8 mouse cellular contexts compared by ENCODE assay signal in the genomic region with DNA sequence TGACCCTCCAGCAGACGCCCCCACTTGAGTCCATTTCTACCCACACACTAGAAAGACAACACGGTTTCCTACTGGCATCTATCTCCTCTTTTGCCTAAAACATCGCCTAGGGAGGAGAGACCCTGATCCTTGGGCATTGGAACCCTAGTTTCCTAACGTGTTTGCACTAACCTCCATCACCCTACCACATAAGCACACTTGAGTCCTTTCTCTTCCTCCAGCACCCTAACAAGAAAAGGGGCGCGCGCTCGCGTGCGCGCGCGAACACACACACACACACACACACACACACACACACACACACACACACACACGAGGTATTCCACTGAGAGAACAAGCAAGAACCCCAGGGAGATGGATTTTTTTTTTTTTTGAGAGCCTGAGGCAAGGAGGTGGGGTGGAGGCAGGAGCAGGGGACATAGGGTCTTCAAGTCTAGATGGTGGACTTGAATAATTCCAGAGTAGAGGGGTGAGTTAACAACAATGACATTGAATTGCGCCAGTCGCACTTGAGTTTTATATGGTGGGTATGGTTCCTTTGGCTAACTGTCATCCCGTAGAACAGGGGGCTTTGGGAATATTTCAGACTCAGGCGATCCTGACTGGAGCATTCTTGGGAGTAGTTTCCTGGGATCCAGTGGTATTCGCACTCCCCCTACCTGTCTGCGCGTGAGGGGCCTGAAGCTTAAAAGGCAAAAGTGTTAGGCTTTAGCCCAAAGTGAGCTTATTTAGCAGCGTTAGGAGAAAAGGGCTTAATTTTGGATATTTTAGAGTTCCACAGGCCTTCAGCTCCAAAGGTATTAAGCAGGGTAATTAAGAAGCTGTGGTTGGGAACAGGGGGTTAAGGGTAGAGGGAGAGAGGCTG. TPM values are rescaled to one million over a fixed set of nuclear protein-coding genes. Genes with fewer than 3 reads are reported as not detected.
A peak's percentile ranks its signal among the peaks of the same experiment; 100 is the strongest.
DNase-seq lines count a peak whose midpoint lies in the region; ATAC-seq and TF ChIP-seq lines count a peak whose summit lies in the region.

No protein-coding gene starts in this region.

- peak; percentile 6 for DNase-seq in left cerebral cortex, postnatal 4 days
- DNase-seq in left cerebral cortex, adult 11 months (ENCODE audit: low spot score), result no peak
- DNase-seq in embryonic facial prominence, embryonic 10.5 days (ENCODE audit: low spot score), result peak; percentile 14
- DNase-seq in adrenal gland, postnatal 36 days, result no peak
- no peak for DNase-seq in lung, postnatal 14 days

- no peaks in the 10 kb centered on the region for H3K36me3 ChIP-seq in embryonic facial prominence, embryonic 10.5 days (replicated peaks)
- H3K36me3 ChIP-seq in intestine, postnatal 0 days (ENCODE audit: control insufficient read depth, insufficient read depth), result no peaks in the 10 kb centered on the region

- TF ChIP-seq CTCF in intestine, postnatal 0 days (IDR thresholded peaks at IDR 0.05; ENCODE audit: low read depth), result no peak
- no peak for TF ChIP-seq CTCF in olfactory bulb, adult 2 months (IDR thresholded peaks at IDR 0.05; ENCODE audit: insufficient read depth, low read depth, low read length)

- H3K27me3 ChIP-seq in embryonic facial prominence, embryonic 10.5 days (replicated peaks; ENCODE audit: low read depth, poor library complexity, severe bottlenecking), result peaks cover 6% of the 10 kb centered on the region; the same call in 1 of the 2 replicates
- 0 out of 2 replicates have a peak, but pooled peaks cover 2% of the 10 kb centered on the region for H3K27me3 ChIP-seq in intestine, postnatal 0 days (replicated peaks; ENCODE audit: control insufficient read depth, insufficient read depth, low read length)

- intact Hi-C loops in left cerebral cortex, postnatal 4 days (cut with DNase I), result no loop called here

- H3K4me1 ChIP-seq in embryonic facial prominence, embryonic 10.5 days, result no peaks in the 10 kb centered on the region
- H3K4me1 ChIP-seq in intestine, postnatal 0 days (replicated peaks; ENCODE audit: control insufficient read depth, insufficient read depth, low read length), result no peaks in the 10 kb centered on the region
- H3K4me1 ChIP-seq in olfactory bulb, adult 2 months (ENCODE audit: control insufficient read depth, insufficient read depth, low read length), result no peaks in the 10 kb centered on the region

- no peak for TF ChIP-seq POLR2A in olfactory bulb, adult 2 months (IDR thresholded peaks at IDR 0.05; ENCODE audit: insufficient read depth, low read depth, low read length)

- H3K4me2 ChIP-seq in intestine, postnatal 0 days (replicated peaks; ENCODE audit: low read depth), result peak overlapping the region; percentile 66

- peak overlapping the region; percentile 61 for H3K4me3 ChIP-seq in embryonic facial prominence, embryonic 10.5 days
- H3K4me3 ChIP-seq in intestine, postnatal 0 days (ENCODE audit: low read depth, low read length), result peak overlapping the region; percentile 37
- H3K4me3 ChIP-seq in olfactory bulb, adult 2 months (ENCODE audit: insufficient read depth, low read depth, low read length), result peak overlapping the region; percentile 82

- no peak overlapping the region for H3K27ac ChIP-seq in embryonic facial prominence, embryonic 10.5 days (replicated peaks)
- no peak overlapping the region for H3K27ac ChIP-seq in intestine, postnatal 0 days (ENCODE audit: low read depth, low read length)
- H3K27ac ChIP-seq in olfactory bulb, adult 2 months (ENCODE audit: insufficient read depth, low read depth, low read length), result peak overlapping the region; percentile 93

- no peak for ATAC-seq in intestine, postnatal 0 days
- ATAC-seq in erythroid progenitor cell, adult 5-6 weeks (replicated peaks; ENCODE audit: low FRiP score, poor library complexity, severe bottlenecking), result no peak

- WGBS in embryonic facial prominence, embryonic 10.5 days, result 17% methylated on average over 22 of the region's 22 CpGs
- WGBS in intestine, postnatal 0 days, result 11% methylated on average over 18 of the region's 22 CpGs
- 15% methylated on average over 22 of the region's 22 CpGs for WGBS in olfactory bulb, adult 2 months

- no peak overlapping the region for H3K9ac ChIP-seq in intestine, postnatal 0 days (ENCODE audit: low read depth, low read length)

- no peaks in the 10 kb centered on the region for H3K9me3 ChIP-seq in embryonic facial prominence, embryonic 10.5 days
- H3K9me3 ChIP-seq in intestine, postnatal 0 days (ENCODE audit: control insufficient read depth), result no peaks in the 10 kb centered on the region

RNA-seq across cellular contexts. Expression of gene Slitrk4, which starts 0.6 kb away (rescaled TPM):
- total RNA-seq in left cerebral cortex, postnatal 4 days (2021), result 10 to 100 TPM; 30.6 to 34.1 TPM
- polyA plus RNA-seq in embryonic facial prominence, embryonic 10.5 days (2016; fragmentation: Nextera tagmentation; extraction: Ambion mirVana), result 1.8 and 2.3 TPM in 2 replicates
- 0.82 and 0.98 TPM in 2 replicates for polyA plus RNA-seq in intestine, postnatal 0 days (2015; fragmentation: Nextera tagmentation; extraction: Ambion mirVana)
- not detected in 2 replicates for polyA plus RNA-seq in olfactory bulb, adult 2 months (2012; ENCODE audit: insufficient read depth, insufficient read length, low replicate concordance, missing spikeins)
- total RNA-seq in erythroid progenitor cell, adult 5-6 weeks (2015; ENCODE audit: low replicate concordance), result not detected in 2 replicates
- not detected in 2 replicates for total RNA-seq in erythroid progenitor cell, adult 5-6 weeks (2017; ENCODE audit: low replicate concordance)
- total RNA-seq in adrenal gland, postnatal 36 days (2021), result under 1 TPM; 0.07 to 0.10 TPM

Comparison
In these comparisons a context has a peak if more than half of its experiments do, and no peak if none do; other contexts are left out.
1. DNase-seq: peak in left cerebral cortex, postnatal 4 days (single experiment) and embryonic facial prominence, embryonic 10.5 days (single experiment); none in left cerebral cortex, adult 11 months (single experiment), adrenal gland, postnatal 36 days (0 of 2) and lung, postnatal 14 days (single experiment).
2. RNA of gene Slitrk4, which starts 0.6 kb away (total RNA-seq): 30.6 to 34.1 TPM in left cerebral cortex, postnatal 4 days; 0.07 to 0.10 TPM in adrenal gland, postnatal 36 days and not detected in erythroid progenitor cell, adult 5-6 weeks; every median in the first group is over 10 times any median in the second.
3. Peak in every context shown above with its lines, with median percentiles within 50 percentile points of each other: H3K4me3 ChIP-seq.